ENCODE assay signal across 11 mouse cellular contexts in genomic region chr9:9882779-9883383, GRCm38 (mm10).
DNase-seq lines count a peak whose midpoint lies in the region; ATAC-seq and TF ChIP-seq lines count a peak whose summit lies in the region.
"Had no signal": no experiment of that assay in that cellular context is flagged by ENCODE, and none has a peak within 500 bp of the region (broad histone marks: within the 10 kb centered on the region; RNA-seq: fewer than 3 reads in every experiment).

No protein-coding gene starts in this region.

- no peak overlapping the region for H3K27ac ChIP-seq in embryonic facial prominence, embryonic 10.5 days (replicated peaks)
- no peak overlapping the region for H3K27ac ChIP-seq in hindbrain, postnatal 0 days
- no peak overlapping the region for H3K27ac ChIP-seq in limb, embryonic 14.5 days (replicated peaks; ENCODE audit: low read depth, low read length)

- no peak overlapping the region for H3K9ac ChIP-seq in hindbrain, postnatal 0 days (replicated peaks; ENCODE audit: low read length)
- no peak overlapping the region for H3K9ac ChIP-seq in limb, embryonic 14.5 days (ENCODE audit: low read depth, low read length, severe bottlenecking)

- ATAC-seq in hindbrain, postnatal 0 days: no peak
- no peak for ATAC-seq in limb, embryonic 14.5 days (ENCODE audit: low FRiP score, low read depth)

- no peak for TF ChIP-seq POLR2A in limb, embryonic 14.5 days (IDR thresholded peaks at IDR 0.05; ENCODE audit: borderline replicate concordance, extremely low read depth, insufficient read depth, insufficient read length)

- H3K9me3 ChIP-seq in embryonic facial prominence, embryonic 10.5 days: no peaks in the 10 kb centered on the region
- no peaks in the 10 kb centered on the region for H3K9me3 ChIP-seq in hindbrain, postnatal 0 days (ENCODE audit: low read length)
- H3K9me3 ChIP-seq in limb, embryonic 14.5 days (ENCODE audit: control insufficient read depth, low read length): no peaks in the 10 kb centered on the region

- H3K4me3 ChIP-seq in embryonic facial prominence, embryonic 10.5 days: no peak overlapping the region
- H3K4me3 ChIP-seq in hindbrain, postnatal 0 days (ENCODE audit: low read length): no peak overlapping the region
- no peak overlapping the region for H3K4me3 ChIP-seq in limb, embryonic 14.5 days (replicated peaks; ENCODE audit: low read length)

- H3K4me2 ChIP-seq in hindbrain, postnatal 0 days (ENCODE audit: low read depth, low read length): no peak overlapping the region
- H3K4me2 ChIP-seq in limb, embryonic 14.5 days (replicated peaks; ENCODE audit: low read depth, low read length, severe bottlenecking): no peak overlapping the region

- H3K4me1 ChIP-seq in embryonic facial prominence, embryonic 10.5 days: no peaks in the 10 kb centered on the region
- H3K4me1 ChIP-seq in hindbrain, postnatal 0 days (ENCODE audit: insufficient read depth, low read length): no peaks in the 10 kb centered on the region
- H3K4me1 ChIP-seq in limb, embryonic 14.5 days (ENCODE audit: control insufficient read depth, insufficient read depth, low read length): no peaks in the 10 kb centered on the region

- intact Hi-C loops in left cerebral cortex, postnatal 4 days (cut with DNase I): no loop called here

- H3K27me3 ChIP-seq in embryonic facial prominence, embryonic 10.5 days (replicated peaks; ENCODE audit: low read depth, poor library complexity, severe bottlenecking): no peaks in the 10 kb centered on the region
- H3K27me3 ChIP-seq in hindbrain, postnatal 0 days (ENCODE audit: insufficient read depth, low read length): no peaks in the 10 kb centered on the region
- H3K27me3 ChIP-seq in limb, embryonic 14.5 days (ENCODE audit: control insufficient read depth, insufficient read depth, low read length): no peaks in the 10 kb centered on the region

- DNase-seq in left cerebral cortex, postnatal 4 days: peak; percentile 66
- DNase-seq in left cerebral cortex, adult 11 months (ENCODE audit: low spot score): no peak
- peak; percentile 61 for DNase-seq in embryonic facial prominence, embryonic 10.5 days (ENCODE audit: low spot score)
- peak; percentile 34 for DNase-seq in hindbrain, postnatal 0 days (ENCODE audit: low spot score)
- DNase-seq in limb, embryonic 14.5 days (ENCODE audit: low spot score): peak; percentile 3
- no peak for DNase-seq in lung, postnatal 10 days
- no peak for DNase-seq in ovary, postnatal 36 days (ENCODE audit: low spot score)
- DNase-seq in gastrocnemius, adult 18-20 months (ENCODE audit: low spot score): no peak
- DNase-seq: gastrocnemius, postnatal 25 days; lung, postnatal 4 days; thymus, adult 18-20 months had no signal

- WGBS in embryonic facial prominence, embryonic 10.5 days: 58% methylated on average over 8 of the region's 8 CpGs
- WGBS in hindbrain, postnatal 0 days: 47% methylated on average over 8 of the region's 8 CpGs
- WGBS in limb, embryonic 14.5 days: 48% methylated on average over 8 of the region's 8 CpGs

- H3K36me3 ChIP-seq in embryonic facial prominence, embryonic 10.5 days (replicated peaks): no peaks in the 10 kb centered on the region
- no peaks in the 10 kb centered on the region for H3K36me3 ChIP-seq in hindbrain, postnatal 0 days (ENCODE audit: insufficient read depth, low read length)
- no peaks in the 10 kb centered on the region for H3K36me3 ChIP-seq in limb, embryonic 14.5 days (ENCODE audit: control insufficient read depth, insufficient read depth, low read length)

- TF ChIP-seq CTCF in hindbrain, postnatal 0 days (IDR thresholded peaks at IDR 0.05; ENCODE audit: low read depth): no peak

Comparison
In these comparisons a context has a peak if more than half of its experiments do, and no peak if none do; other contexts are left out.
1. DNase-seq: peak in left cerebral cortex, postnatal 4 days (single experiment), embryonic facial prominence, embryonic 10.5 days (single experiment), hindbrain, postnatal 0 days (single experiment) and limb, embryonic 14.5 days (single experiment); none in left cerebral cortex, adult 11 months (single experiment), lung, postnatal 10 days (single experiment), ovary, postnatal 36 days (single experiment) and gastrocnemius, adult 18-20 months (single experiment).